Mouse (Mus musculus) bone marrow macrophage, adult 2 months (primary cell): Measurements from ENCODE around the gene Abhd8. TPM values are rescaled to one million over a fixed set of nuclear protein-coding genes. Genes with fewer than 3 reads are reported as not detected.
"Not testable (repeated sequence)": the region's sequence is repeated elsewhere in the genome, so short reads cannot be mapped to it uniquely, and the experiment has no call there.

Experiments used
- H3K27ac ChIP-seq: 2 replicates; pipeline ENCODE4 v1.5.1; 2012; ENCODE audit warnings: low read depth, low read length; ENCODE audit not compliant: insufficient read depth
- H3K4me1 ChIP-seq: 2 replicates; pipeline ENCODE4 v1.6.1; 2012; ENCODE audit warnings: low read length; ENCODE audit not compliant: control insufficient read depth, insufficient read depth
- H3K4me3 ChIP-seq: 2 replicates; pipeline ENCODE4 v1.5.1; 2012; ENCODE audit warnings: mild to moderate bottlenecking, low read length, moderate library complexity; ENCODE audit not compliant: insufficient read depth
- CTCF ChIP-seq: IDR thresholded peaks from 2 replicates; pipeline ENCODE4 v1.5.1; 2012; ENCODE audit warnings: low read depth, mild to moderate bottlenecking, low read length, moderate library complexity
- POLR2A ChIP-seq: IDR thresholded peaks from 2 replicates; pipeline ENCODE4 v1.6.1; 2012; ENCODE audit warnings: mild to moderate bottlenecking, low read depth, low read length, borderline replicate concordance
- polyA plus RNA-seq: library from polyadenylated mRNA; stranded (reverse); fragments of >200 nt; gene quantifications from 2 replicates; pipeline ENCODE4 v1.2.4, GENCODE M21; 2012; ENCODE audit not compliant: missing spikeins, insufficient read depth, insufficient read length

The Abhd8 gene
- polyA plus RNA-seq, 1 experiment: 13.3 TPM

- Histone ChIP-seq H3K4me3 (no peak overlapping the region), H3K4me1 (no peaks in the 10 kb centered on the region), H3K27ac (no peak overlapping the region)
- TF ChIP-seq POLR2A (no peak), CTCF (no peak)
Observed at GRCm38 (mm10) chr8:71437041-71437440, 26.4 kb downstream of the Abhd8 start.

- H3K4me1 ChIP-seq, H3K27ac ChIP-seq, H3K4me3 ChIP-seq: not testable (repeated sequence)
Observed at GRCm38 (mm10) chr8:71432935-71433334, 30.5 kb downstream of the Abhd8 start.

GRCm38 (mm10) chr8:71422121-71422520 is 41.3 kb downstream of the Abhd8 start:
- TF ChIP-seq CTCF: no peak
- no peak for TF ChIP-seq POLR2A
- Histone ChIP-seq H3K4me1 (peaks cover 8% of the 10 kb centered on the region), H3K27ac (no peak overlapping the region), H3K4me3 (no peak overlapping the region)

- TF ChIP-seq POLR2A (no peak), CTCF (no peak)
- no peak overlapping the region for H3K27ac ChIP-seq
- peaks cover 10% of the 10 kb centered on the region for H3K4me1 ChIP-seq
- no peak overlapping the region for H3K4me3 ChIP-seq
Observed at GRCm38 (mm10) chr8:71411535-71412273, 51.8 kb downstream of the Abhd8 start.

GRCm38 (mm10) chr8:71408231-71408630 is 55.2 kb downstream of the Abhd8 start:
- Histone ChIP-seq H3K27ac (no peak overlapping the region), H3K4me3 (no peak overlapping the region), H3K4me1 (peaks cover 28% of the 10 kb centered on the region)
- TF ChIP-seq POLR2A: no peak
- TF ChIP-seq CTCF: no peak

- no peak overlapping the region for H3K27ac ChIP-seq
- peaks cover 28% of the 10 kb centered on the region for H3K4me1 ChIP-seq
- no peak overlapping the region for H3K4me3 ChIP-seq
- no peak for TF ChIP-seq CTCF
- TF ChIP-seq POLR2A: no peak
Observed at GRCm38 (mm10) chr8:71407441-71407840, 56.0 kb downstream of the Abhd8 start.

Other genes starting within 250 kb of the Abhd8 start
- 94.0 and 107 TPM in 2 replicates for gene Myo9b, start 190.9 kb downstream of the Abhd8 start, polyA plus RNA-seq
- gene Haus8, start 190.7 kb downstream of the Abhd8 start, polyA plus RNA-seq: 77.6 and 77.8 TPM in 2 replicates
- gene Use1, start 96.8 kb downstream of the Abhd8 start, polyA plus RNA-seq: 131 and 149 TPM in 2 replicates
- gene Ocel1, start 92.4 kb downstream of the Abhd8 start, polyA plus RNA-seq: 18.5 and 23.5 TPM in 2 replicates
- gene Nr2f6, start 81.7 kb downstream of the Abhd8 start, polyA plus RNA-seq: 20.2 and 23.9 TPM in 2 replicates
- gene Ushbp1, start 67.9 kb downstream of the Abhd8 start, polyA plus RNA-seq: 0.21 TPM in 1 of 2 replicates, not detected in the other
- 75.8 and 89.1 TPM in 2 replicates for gene Babam1, start 66.8 kb downstream of the Abhd8 start, polyA plus RNA-seq
- gene Ankle1, start 57.6 kb downstream of the Abhd8 start, polyA plus RNA-seq: 9.8 and 14.0 TPM in 2 replicates
- 59.5 and 62.9 TPM in 2 replicates for gene Mrpl34, start 1.3 kb upstream of the Abhd8 start, polyA plus RNA-seq
- gene Dda1, start 5.5 kb upstream of the Abhd8 start, polyA plus RNA-seq: 42.3 and 45.5 TPM in 2 replicates
- gene Ano8, start 22.3 kb upstream of the Abhd8 start, polyA plus RNA-seq: 10.0 and 10.2 TPM in 2 replicates
- 11.0 and 11.1 TPM in 2 replicates for gene Gtpbp3, start 24.4 kb upstream of the Abhd8 start, polyA plus RNA-seq
- gene Plvap, start 48.1 kb upstream of the Abhd8 start, polyA plus RNA-seq: not detected in 2 replicates
- gene Ccdc194, start 62.1 kb upstream of the Abhd8 start, polyA plus RNA-seq: 0.40 TPM in 1 of 2 replicates, not detected in the other
- 358 and 369 TPM in 2 replicates for gene Bst2, start 73.8 kb upstream of the Abhd8 start, polyA plus RNA-seq
- gene Mvb12a, start 79.3 kb upstream of the Abhd8 start, polyA plus RNA-seq: 64.5 and 65.3 TPM in 2 replicates
- gene Tmem221, start 95.2 kb upstream of the Abhd8 start, polyA plus RNA-seq: 15.9 and 17.7 TPM in 2 replicates
- not detected in 2 replicates for gene Nxnl1, start 102.9 kb upstream of the Abhd8 start, polyA plus RNA-seq
- 85.4 and 86.3 TPM in 2 replicates for gene Slc27a1, start 105.2 kb upstream of the Abhd8 start, polyA plus RNA-seq
- 83.5 and 88.9 TPM in 2 replicates for gene Pgls, start 128.5 kb upstream of the Abhd8 start, polyA plus RNA-seq
- 2.5 and 2.7 TPM in 2 replicates for gene Fam129c, start 134.0 kb upstream of the Abhd8 start, polyA plus RNA-seq
- gene Colgalt1, start 147.3 kb upstream of the Abhd8 start, polyA plus RNA-seq: 111 and 113 TPM in 2 replicates
- 1.0 and 1.3 TPM in 2 replicates for gene Unc13a, start 208.1 kb upstream of the Abhd8 start, polyA plus RNA-seq
- 15.6 and 15.7 TPM in 2 replicates for gene Jak3, start 212.6 kb upstream of the Abhd8 start, polyA plus RNA-seq
- gene Insl3, start 225.6 kb upstream of the Abhd8 start, polyA plus RNA-seq: 5.0 and 5.1 TPM in 2 replicates
- gene B3gnt3, start 238.1 kb upstream of the Abhd8 start, polyA plus RNA-seq: 23.7 and 24.1 TPM in 2 replicates